Mouse (Mus musculus) right cerebral cortex, postnatal 25 days (tissue): Measurements from ENCODE around the gene 1110059E24Rik.
A peak's percentile ranks its signal among the peaks of the same experiment; 100 is the strongest.
"Not testable (repeated sequence)": the region's sequence is repeated elsewhere in the genome, so short reads cannot be mapped to it uniquely, and the experiment has no call there.

Experiments
- DNase-seq: peaks from one replicate; pipeline ENCODE4 v3.0.0; 2022

Gene 1110059E24Rik

DNA sequence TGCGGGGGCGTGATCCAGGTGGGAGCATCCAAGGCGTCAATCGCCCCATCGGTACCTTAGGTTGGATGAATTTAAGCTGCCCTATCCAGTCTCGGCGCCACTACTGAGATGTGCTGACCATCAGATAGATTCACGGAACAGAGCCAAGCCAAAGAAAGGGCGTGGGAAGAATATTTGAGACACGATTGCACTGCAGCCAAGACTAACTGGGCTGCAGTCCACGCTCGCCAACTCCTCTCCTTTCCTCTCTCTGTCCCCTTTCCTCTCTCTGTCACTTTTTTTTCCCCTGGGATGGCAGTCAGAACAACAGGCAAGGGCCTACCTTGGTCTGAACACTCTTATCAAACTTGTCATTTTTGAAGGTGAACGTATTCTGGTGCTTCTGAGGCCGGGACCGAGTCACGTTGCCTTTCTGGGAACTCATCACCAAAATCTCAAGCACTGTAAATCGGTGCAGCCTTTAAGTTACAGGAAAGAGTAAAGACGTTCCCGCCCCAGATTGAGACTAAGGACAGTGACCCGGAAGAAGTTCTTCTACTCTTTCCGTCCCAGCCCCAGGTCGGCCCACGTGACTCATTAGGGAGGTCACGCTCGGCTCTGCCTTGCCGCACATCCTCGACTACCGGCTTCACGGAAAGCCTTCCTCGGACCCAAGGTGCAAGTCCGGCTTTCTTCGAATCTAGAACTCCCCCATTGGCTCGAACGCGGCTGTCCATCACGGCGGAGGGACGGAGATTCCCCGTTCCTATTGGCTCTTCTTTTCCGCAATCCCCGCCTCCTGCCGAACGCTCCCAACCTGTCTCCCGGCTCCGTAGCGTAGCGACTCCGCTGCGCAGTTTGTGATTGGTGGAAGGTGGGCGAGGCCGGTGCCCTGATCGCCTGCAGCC, at the start of gene 1110059E24Rik:
1110059E24Rik (minus strand) TSS at position 692 of the 887 bp plus-strand sequence.
- DNase-seq: peak; percentile 96

DNA sequence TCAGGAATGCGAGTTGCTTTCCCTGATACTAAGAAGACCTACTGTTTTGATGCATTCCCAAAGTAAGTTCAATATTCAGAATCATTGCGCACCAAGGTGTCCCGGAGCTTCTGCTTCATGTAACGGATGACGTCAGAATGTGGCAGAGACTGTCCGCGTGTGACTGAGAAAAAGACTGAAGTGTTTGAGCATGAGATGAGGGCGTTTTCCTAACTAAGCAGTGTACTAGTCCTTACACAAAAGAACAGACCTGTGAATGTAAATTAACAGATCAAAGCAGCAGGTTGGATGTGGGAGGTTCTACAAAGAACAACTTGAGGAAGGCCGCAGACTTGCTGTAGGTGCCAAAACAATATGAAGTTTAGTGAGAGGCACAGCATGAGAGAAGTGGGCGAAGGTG, 28.2 kb upstream of the 1110059E24Rik start:
- DNase-seq: no peak

DNA sequence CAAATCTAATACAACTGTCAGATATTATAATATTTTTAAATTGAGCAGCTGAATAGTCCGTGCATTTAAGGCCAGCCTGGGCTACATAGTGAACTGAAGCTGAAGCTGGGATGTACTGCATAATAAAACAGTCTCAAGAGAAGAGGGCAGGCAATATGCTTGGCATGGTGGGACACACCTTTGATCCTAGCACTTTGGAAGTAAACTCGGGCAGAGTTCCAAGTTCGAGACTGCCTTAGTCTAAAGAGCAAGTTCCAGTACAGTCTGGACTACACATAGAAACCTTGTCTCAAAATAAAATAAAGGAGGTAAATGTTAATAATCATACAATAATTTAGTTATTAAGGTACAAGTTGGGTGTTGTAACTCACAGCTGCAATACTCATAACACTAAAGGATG, 27.3 kb upstream of the 1110059E24Rik start:
- no peak for DNase-seq

DNA sequence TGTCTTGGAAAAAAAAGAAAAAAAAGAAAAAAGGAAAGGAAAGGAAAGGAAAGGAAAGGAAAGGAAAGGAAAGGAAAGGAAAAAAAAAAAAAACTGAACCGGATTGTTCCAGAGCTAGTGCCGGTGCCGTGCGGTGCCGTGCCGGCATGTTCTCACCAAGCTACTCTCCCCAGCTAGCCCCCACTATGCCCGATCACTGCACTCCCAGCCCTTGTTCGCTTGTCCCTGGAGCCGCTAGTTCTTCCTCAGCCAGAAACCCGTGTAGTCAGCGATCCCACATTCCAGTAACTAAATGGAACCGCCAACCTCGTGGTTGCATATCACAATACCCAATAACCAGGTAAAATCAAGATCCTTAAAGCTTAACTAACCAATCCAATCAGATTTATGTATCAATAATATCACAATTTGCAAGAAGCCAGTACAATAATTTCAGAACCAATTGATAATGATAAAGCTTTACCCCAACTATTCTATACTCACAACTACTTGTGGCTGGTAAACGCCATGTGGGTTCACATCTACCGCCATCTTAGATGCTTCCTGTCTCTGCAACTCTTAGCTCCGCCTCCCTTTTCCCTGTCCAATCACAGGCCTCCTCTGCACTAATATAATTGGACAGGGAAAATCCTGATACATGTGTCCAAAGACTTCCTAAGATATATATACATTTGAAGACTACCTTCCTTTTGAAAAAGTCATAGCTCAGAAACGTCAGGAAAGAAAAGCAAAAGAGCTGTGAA, 21.7 kb upstream of the 1110059E24Rik start:
- DNase-seq: no peak

DNA sequence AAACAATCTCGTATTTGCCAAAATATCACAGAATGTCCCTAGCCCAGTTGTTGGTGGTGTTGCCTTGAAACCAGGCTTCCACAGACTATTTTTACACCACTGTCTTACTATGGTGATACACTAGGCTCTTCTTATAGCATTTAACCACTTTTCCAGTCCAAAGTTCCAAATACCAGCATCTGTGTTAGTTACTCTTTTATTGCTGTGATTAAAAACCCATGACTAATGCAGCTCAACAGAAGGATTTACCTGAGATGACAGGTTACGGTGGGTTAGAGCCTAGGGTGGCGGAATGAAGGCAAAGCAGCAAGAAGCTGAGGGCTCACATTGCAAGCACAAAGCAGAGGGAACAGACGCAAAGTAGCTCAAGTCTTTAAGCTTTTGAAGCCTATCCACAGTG, 16.9 kb upstream of the 1110059E24Rik start:
- no peak for DNase-seq

DNA sequence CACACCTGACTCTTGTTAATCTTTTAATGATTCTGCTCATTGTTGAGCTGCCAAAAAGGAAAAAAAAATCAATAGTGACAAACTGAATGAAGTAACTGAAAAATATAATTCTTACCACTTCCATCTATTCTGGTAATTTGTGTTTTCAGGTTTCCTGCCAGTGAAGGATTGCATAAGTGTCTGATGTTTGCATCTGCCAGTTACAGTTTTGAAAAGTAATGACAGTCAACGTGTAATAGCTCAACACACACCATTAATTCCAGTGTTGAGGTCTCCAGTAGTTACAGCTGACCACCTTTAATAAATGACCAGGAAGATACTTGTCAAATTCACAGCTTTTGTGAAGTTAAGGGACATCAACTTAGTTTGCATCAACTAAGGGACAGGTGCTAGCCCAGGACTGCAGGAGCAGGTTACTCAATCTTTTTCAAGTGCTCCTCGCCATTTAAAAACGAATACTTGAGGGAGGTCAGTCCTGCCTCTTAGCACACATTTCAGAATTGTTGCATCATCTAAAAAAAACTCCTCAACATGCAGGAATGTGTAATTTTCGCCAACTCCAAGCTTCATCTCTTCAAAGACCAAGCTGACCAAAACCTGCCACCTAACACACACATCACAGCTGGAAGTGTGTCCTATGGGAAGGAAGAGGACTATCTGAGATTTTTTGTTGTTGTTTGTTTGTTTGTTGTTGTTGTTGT, 11.1 kb upstream of the 1110059E24Rik start:
- no peak for DNase-seq

DNA sequence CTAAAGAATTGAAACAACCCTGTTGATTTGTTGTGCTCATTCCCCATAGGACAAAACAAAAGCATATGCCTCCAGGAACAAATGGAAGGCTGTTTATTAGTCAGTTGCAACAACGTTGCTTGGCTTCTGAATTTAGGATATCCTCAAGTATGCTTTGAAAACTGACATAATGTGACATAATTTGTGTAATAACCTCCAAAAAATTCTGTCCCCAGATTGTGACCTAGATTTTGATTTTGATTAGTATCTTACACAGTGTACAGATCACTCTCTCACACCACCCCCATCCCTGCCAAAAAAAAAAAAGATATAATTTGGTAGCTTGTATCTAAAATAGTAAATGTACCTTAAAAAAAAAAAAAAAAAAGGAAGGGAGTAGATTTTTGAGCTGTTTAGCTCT, 8.0 kb upstream of the 1110059E24Rik start:
- no peak for DNase-seq

DNA sequence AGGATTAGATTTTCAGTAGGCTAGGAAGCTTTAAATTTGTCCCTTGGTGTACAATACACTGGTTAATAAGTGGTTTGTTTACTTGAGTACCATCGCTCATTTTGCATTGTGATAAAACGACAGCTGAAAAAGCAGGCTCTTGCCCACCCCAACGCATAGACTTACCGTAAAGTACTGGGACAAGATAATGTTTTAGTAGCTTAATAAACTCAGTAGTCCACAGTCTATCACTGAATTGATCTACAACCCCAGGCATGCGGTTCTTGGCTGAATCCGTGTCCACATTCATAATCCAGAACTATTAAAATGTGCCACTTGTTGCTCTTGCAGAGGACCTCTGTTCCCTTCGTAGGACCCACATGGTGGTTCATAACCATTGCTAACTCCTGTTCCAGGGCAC, 2.0 kb upstream of the 1110059E24Rik start:
- no peak for DNase-seq

DNA sequence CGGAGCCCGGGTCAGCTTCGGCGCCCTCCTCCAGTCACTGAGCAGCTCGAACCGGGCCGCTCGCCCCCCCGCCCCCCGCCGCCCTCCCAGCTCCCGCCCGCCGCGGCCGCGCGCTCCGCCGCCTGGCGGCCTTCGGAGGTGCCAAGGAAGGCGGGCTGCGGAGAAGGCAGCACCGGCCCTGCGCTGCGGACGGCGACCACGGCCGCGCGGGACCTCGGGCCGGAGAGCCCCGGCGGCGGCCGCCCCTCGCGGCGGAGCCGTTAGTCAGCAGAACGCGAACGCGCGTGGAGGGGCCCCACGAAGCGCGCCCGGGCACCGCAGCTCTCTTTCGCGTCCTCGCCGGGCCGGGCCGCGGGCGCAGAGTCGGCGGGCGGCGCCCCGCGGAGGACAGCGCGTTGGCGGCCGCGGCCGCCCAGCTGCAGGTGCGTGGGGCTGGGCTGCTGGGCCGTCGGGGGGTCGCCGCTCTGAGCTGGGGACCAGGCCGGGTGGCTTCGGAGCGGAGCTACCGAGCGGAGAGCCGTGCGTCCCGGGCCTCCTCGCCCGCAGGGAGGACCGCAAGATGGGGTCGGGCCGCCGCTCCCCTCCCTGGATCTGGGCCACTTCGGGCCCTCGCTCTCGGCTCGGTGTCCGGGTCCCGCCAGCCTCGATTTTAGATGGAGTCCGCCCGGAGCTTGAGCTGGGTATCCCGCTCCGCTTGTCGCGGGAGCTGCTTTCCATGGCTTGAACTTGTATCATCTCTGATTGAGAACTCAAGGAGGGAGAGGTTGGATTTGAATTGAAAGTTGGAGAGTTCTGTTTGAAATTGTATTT, 601 bp upstream of the 1110059E24Rik start, which contains the start of gene Abhd17b:
Abhd17b (plus strand) TSS at position 14 of the 810 bp plus-strand sequence.
- DNase-seq: no peak

DNA sequence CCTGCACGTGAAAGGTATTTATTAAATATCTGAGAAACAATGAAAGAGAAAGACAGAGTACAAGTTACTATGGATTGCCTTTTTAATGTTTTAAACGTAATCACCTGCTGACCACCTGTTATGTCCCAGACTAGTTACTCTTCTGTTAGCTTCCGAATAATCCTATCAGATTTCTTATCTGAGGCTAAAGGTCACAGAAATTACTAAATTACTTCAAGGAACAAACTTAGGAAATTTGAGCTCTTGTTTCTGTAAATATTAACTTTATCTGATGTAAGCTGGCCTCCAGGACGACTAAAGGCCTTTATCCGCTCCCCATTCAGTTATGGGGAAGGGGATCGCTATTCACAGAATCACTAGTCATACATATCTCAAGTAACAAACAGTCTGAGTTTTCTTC, 1.1 kb downstream of the 1110059E24Rik start:
- no peak for DNase-seq

DNA sequence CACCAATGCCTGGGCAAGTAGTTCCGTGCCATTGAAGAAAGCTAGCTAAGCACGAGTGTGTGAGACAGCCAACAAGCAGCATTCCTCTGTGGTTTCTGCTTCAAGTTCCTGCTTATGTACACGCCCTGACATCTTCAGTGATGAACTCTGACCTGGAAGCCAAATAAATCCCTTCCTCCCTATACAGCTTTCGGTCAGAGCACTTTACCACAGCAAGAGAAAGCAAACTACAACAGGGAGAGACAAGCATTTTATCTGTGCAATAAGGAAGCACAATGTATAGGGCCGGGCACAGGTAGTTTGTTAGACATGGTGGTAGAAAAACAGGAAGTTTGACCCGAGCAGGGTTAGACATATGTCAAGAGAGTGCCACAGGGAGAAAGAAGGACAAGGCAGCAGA, 6.6 kb downstream of the 1110059E24Rik start:
- DNase-seq: no peak

DNA sequence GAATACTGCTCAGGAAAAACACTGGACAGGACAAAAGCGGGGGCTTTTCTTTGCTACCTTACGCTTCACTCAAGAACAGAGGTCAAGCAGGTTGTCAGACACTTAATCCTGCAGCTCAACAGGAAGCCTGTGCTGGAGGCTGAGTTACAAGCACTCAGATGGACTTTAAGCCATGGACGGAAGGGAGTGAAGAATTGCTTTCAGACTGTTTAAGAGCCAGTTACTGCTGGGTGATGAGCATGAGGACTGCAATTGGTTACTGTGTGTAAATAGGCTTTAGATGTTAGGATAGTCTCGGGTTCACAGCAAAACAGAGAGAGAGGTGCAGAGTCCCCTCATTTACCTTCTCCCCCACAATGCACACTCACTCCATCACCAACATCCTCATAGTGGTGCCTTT, 7.5 kb downstream of the 1110059E24Rik start:
- no peak for DNase-seq

DNA sequence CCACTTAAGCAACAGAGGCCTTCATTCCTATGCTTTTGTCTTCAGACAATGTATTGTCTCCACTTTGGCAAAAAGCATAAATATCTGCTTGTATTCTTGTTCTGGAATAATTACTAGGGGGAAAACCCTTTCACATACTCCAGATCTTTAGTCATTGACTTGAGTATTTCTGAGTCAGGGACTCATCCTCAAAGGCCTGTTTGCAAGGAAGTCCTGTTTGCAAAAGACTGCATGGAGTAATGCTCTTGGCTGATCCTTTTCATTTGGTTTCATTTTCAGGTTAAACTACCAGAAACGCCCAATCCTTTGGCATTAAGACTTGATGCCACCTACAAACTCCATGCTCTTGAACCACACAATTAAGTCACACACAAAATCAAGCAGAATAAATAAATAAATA, 8.8 kb downstream of the 1110059E24Rik start:
- DNase-seq: no peak

DNA sequence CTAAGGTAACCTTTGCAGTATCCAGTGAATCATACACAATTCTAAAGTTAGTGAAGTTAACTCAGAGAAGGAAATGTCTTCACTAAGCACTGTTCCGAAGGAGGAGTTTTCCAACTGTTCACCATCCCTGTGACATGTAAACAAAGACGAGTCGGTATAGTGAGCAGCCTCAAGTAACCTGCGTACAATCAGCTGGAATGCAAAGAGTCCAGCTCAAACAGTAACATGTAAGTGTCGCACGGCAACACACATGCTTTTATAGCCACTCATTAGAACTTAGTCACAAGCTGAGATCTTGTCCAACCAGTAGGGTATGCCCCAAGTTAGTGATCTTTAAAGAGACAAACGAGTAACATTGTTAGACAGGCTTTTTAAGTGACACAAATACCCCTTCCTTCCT, 15.1 kb downstream of the 1110059E24Rik start:
- DNase-seq: no peak

DNA sequence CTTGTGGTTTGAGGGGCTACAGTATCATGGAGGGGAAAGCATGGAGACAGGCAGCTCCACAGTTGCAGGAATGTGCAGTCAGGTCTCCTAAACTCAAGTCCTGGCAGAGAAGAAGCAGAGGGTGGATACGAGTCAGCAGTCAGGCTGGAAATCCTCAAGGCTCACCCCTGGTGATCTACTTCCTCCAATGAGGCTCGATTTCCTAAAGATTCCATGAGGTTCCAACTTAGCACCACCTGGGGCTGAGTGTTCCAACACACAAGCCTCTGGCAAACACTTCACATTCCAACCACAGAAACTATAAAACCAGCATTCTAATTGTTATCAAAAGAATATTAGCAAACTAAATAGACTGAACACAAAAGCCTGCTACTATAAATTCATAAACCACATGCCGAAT, 15.9 kb downstream of the 1110059E24Rik start:
- DNase-seq: no peak

DNA sequence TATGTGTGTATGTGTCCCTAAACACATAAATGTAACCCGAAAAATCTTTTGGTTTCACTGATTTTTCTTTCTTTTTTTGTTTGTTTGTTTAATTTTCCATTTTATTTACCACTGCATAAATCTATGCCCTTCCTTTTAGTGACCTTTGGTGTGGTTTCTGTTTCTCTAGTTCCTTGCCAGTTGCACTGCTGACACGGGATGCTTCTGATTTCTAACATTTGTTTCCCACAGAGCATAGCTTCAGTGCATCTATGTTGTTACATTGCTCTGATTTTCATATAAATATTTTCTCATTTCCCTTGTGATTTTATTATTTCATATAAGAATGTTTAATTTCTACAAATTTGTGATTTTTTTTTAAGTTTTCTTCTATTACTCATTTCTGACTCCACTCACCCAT, 17.4 kb downstream of the 1110059E24Rik start:
- no peak for DNase-seq

DNA sequence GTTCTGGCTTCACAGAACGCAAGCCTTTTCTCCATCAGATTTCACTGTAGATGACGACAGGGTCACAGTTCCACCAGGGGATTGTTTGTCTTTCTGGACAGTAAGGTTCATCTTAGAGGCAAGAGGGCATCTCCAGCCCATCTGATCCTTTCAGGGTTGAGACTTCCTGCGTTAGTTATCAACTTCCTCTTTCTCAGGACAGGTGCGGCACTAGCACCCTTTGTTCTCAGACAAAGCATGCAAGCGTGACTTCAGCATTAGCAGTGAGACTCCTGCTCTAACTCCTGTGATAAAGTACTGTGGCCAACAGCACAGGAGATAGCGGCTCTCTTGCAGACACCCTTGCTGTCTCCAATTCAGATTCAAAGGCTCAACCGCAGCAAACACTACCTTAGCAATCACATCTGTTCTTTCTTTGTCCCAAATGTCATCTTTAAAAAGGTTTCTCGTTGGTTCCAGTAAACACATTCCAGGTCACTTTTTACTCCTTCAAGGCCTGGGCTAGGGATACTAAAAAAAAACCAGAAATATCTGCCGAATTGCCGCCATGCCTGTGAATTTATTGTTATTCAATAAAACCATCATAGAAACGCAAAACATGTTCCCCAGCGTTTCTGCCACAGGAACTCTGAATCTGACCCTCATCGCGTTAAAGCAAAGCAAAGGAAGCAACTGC, 22.0 kb downstream of the 1110059E24Rik start:
- no peak for DNase-seq

DNA sequence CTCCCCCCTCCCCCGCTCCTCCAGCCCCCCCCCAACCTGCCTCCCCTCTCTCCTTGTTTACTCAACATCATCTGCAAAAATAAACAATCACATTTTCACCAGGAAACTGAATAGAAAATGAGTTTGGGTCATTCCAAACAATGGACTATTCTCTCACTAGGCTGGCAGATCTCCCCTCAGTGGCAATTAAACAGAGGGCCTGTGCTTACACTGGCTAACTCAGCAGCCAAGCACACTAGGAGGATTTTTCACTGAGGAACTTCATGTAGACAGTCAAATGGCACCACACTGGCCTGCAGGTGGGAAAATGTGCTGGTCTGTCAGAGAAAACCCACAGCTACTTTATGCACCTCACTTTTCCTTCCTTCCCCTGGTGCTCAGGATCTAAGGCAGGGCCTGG, 23.3 kb downstream of the 1110059E24Rik start:
- no peak for DNase-seq

DNA sequence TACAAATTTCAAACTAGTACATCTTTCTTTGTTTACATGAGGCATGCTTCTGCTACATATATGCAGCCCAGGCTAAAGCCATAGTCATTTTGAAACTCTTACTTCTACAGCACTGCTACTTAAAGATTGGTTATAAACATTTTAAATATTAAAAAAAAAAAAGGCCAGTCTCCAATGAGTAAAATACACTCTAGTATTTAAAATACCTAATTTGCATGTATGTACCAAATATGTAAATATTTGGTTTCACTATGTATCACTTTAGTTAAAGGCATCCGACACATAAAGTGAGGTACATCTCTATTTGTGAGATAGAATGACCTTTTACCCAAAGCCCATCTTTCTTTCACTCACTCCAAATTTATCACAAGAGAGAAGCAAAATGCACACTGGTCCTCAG, 23.7 kb downstream of the 1110059E24Rik start:
- DNase-seq: no peak

DNA sequence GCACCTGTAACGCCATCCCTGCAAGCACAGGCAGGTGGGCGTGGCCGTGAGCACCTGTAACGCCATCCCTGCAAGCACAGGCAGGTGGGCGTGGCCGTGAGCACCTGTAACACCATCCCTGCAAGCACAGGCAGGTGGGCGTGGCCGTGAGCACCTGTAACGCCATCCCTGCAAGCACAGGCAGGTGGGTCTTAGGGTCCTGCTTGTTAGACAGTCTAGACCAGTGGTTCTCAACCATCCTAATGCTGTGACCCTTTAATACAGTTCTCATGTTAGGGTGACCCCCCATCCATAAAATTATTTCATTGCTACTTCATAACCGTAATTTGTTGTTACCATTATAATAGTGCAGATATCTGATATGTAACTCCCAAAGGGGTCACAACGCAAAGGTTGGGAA, 24.3 kb downstream of the 1110059E24Rik start:
- not testable (repeated sequence) for DNase-seq

DNA sequence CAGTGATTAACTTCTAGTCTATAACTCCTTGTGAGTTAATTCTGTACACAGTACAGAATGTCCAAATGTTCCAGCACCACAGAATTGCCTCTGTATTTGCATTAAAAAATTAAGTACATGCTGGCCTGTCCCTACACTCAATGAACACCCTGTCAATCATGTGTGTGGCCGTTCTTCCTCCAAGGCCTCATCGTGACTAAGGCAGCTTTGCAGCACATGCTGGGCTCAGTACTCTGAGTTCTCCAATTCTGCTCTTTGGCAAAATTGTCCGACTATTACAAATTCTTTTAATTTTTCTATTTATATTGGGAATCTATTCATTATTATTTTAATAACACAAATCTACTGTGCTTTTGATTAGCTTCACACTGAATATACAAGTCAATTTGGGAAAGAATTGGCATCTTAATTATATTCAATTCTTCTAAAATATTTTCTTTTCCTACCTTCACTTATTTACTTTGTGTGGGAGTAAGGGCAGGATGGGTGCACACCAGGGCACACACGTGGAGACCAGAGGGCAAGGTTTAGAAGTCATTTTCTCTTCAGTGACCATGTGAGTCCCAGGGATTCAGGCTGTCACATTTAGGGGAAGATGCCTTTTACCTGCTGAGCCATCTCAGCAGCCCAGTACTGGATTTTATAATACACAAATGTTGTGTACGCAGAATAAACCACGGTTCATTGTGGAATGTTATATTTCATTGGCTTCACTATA, 26.3 kb downstream of the 1110059E24Rik start:
- no peak for DNase-seq
